Mouse (Mus musculus): ENCODE results near the gene Lce1m. TPM values are rescaled to one million over a fixed set of nuclear protein-coding genes. Genes with fewer than 3 reads are reported as not detected.

The Lce1m gene
- total and polyA plus RNA-seq, 2 experiments from 2014 or later, result not detected

DNA sequence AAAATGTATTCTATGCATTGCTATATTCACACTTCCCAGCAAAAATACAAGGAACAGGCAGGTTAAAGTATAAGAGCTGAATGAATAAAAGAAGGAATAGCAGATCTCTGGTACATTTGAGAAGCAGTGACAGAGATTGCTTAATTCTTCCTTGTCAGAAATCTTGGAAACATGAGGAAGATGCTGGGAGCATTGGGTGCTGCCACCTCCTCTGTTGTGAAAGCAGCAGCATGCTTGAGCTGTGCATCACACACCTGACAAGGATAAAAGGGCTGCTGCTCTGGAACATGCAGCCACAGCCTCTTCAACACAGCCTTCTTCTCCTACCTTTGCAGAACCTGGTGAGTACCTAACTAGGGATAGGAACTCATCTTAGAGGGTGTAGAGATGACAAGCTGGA is 26.9 kb downstream of the Lce1m start, which contains the start of gene Lce3f:
Gene Lce3f, plus strand, starts transcription at position 301 of the 400 bp plus-strand sequence.
- Histone ChIP-seq H3K9ac (no peak within 1 kb of the TSS), H3K27me3 (ENCODE audit: insufficient read depth, low read length) (no peaks in the 10 kb centered on the region), H3K36me3 (ENCODE audit: insufficient read depth) (no peaks in the 10 kb centered on the region), H3K27ac (ENCODE audit: low read depth, low read length) (no peak within 1 kb of the TSS), H3K4me1 (ENCODE audit: insufficient read depth) (no peaks in the 10 kb centered on the region), H3K4me3 (ENCODE audit: low read depth, low read length) (no peak within 1 kb of the TSS), H3K4me2 (ENCODE audit: low read depth) (no peak within 1 kb of the TSS), H3K9me3 (ENCODE audit: low read length) (no peaks in the 10 kb centered on the region)
- ATAC-seq (no peak), DNase-seq (no peak)
- TF ChIP-seq CTCF (IDR thresholded peaks at IDR 0.05; ENCODE audit: low read depth), result no peak

DNA sequence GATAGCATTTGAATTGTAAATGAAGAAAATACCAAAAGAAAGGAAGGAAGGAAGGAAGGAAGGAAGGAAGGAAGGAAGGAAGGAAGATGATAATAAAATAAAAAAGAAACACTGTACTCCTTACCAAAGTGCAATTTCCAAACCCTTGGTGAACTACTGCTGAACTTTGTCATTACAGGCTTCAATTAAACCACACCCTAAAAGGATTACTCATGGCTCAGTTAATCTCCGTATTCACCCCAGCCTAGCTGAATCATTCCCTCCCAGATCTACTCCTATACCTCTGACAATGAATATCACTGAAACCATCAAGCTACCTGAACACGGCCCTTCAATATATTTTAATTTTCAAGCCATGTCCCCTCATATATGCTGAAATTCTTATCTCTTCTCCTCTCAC is 40.4 kb downstream of the Lce1m start:
- WGBS, result 63% methylated on average over 2 of the region's 2 CpGs
- no peaks in the 10 kb centered on the region for H3K27me3 ChIP-seq (ENCODE audit: insufficient read depth, low read length)
- H3K4me3 ChIP-seq (ENCODE audit: low read depth, low read length), result no peak overlapping the region
- no peak overlapping the region for H3K27ac ChIP-seq (ENCODE audit: low read depth, low read length)
- H3K9ac ChIP-seq, result no peak overlapping the region
- ATAC-seq (no peak), DNase-seq (no peak)
- TF ChIP-seq CTCF (IDR thresholded peaks at IDR 0.05; ENCODE audit: low read depth), result no peak
- no peaks in the 10 kb centered on the region for H3K9me3 ChIP-seq (ENCODE audit: low read length)
- H3K4me2 ChIP-seq (ENCODE audit: low read depth), result no peak overlapping the region
- no peaks in the 10 kb centered on the region for H3K36me3 ChIP-seq (ENCODE audit: insufficient read depth)
- no peaks in the 10 kb centered on the region for H3K4me1 ChIP-seq (ENCODE audit: insufficient read depth)

Other genes starting within 250 kb of the Lce1m start
- not detected in 2 replicates for gene Lce1i, start 240.2 kb downstream of the Lce1m start, total RNA-seq (2014; rRNA removed)
- not detected in 2 replicates for gene Lce1i, start 240.2 kb downstream of the Lce1m start, polyA plus RNA-seq (2015; fragmentation: Nextera tagmentation; extraction: Ambion mirVana)
- gene Lce1j, start 228.5 kb downstream of the Lce1m start, total RNA-seq (2014; rRNA removed), result not detected in 2 replicates
- gene Lce1j, start 228.5 kb downstream of the Lce1m start, polyA plus RNA-seq (2015; fragmentation: Nextera tagmentation; extraction: Ambion mirVana), result not detected in 2 replicates
- gene Lce1k, start 211.2 kb downstream of the Lce1m start, total RNA-seq (2014; rRNA removed), result not detected in 2 replicates
- not detected in 2 replicates for gene Lce1k, start 211.2 kb downstream of the Lce1m start, polyA plus RNA-seq (2015; fragmentation: Nextera tagmentation; extraction: Ambion mirVana)
- gene Kprp, start 191.8 kb downstream of the Lce1m start, total RNA-seq (2014; rRNA removed), result not detected in 2 replicates
- gene Kprp, start 191.8 kb downstream of the Lce1m start, polyA plus RNA-seq (2015; fragmentation: Nextera tagmentation; extraction: Ambion mirVana), result not detected in 2 replicates
- not detected in 2 replicates for gene Lce1l, start 167.8 kb downstream of the Lce1m start, total RNA-seq (2014; rRNA removed)
- not detected in 2 replicates for gene Lce1l, start 167.8 kb downstream of the Lce1m start, polyA plus RNA-seq (2015; fragmentation: Nextera tagmentation; extraction: Ambion mirVana)
- gene 2310050C09Rik, start 148.8 kb downstream of the Lce1m start, total RNA-seq (2014; rRNA removed), result not detected in 2 replicates
- gene 2310050C09Rik, start 148.8 kb downstream of the Lce1m start, polyA plus RNA-seq (2015; fragmentation: Nextera tagmentation; extraction: Ambion mirVana), result not detected in 2 replicates
- not detected in 2 replicates for gene Lce3a, start 92.8 kb downstream of the Lce1m start, total RNA-seq (2014; rRNA removed)
- not detected in 2 replicates for gene Lce3a, start 92.8 kb downstream of the Lce1m start, polyA plus RNA-seq (2015; fragmentation: Nextera tagmentation; extraction: Ambion mirVana)
- gene Lce3b, start 86.1 kb downstream of the Lce1m start, total RNA-seq (2014; rRNA removed), result not detected in 2 replicates
- gene Lce3b, start 86.1 kb downstream of the Lce1m start, polyA plus RNA-seq (2015; fragmentation: Nextera tagmentation; extraction: Ambion mirVana), result not detected in 2 replicates
- not detected in 2 replicates for gene Lce3c, start 74.6 kb downstream of the Lce1m start, total RNA-seq (2014; rRNA removed)
- not detected in 2 replicates for gene Lce3c, start 74.6 kb downstream of the Lce1m start, polyA plus RNA-seq (2015; fragmentation: Nextera tagmentation; extraction: Ambion mirVana)
- not detected in 2 replicates for gene Lce3d, start 61.7 kb downstream of the Lce1m start, total RNA-seq (2014; rRNA removed)
- gene Lce3d, start 61.7 kb downstream of the Lce1m start, polyA plus RNA-seq (2015; fragmentation: Nextera tagmentation; extraction: Ambion mirVana), result not detected in 2 replicates
- gene Lce3e, start 52.0 kb downstream of the Lce1m start, total RNA-seq (2014; rRNA removed), result not detected in 2 replicates
- gene Lce3e, start 52.0 kb downstream of the Lce1m start, polyA plus RNA-seq (2015; fragmentation: Nextera tagmentation; extraction: Ambion mirVana), result not detected in 2 replicates
- not detected in 2 replicates for gene Lce3f, start 26.8 kb downstream of the Lce1m start, total RNA-seq (2014; rRNA removed)
- not detected in 2 replicates for gene Lce3f, start 26.8 kb downstream of the Lce1m start, polyA plus RNA-seq (2015; fragmentation: Nextera tagmentation; extraction: Ambion mirVana)
- 0.38 and 0.57 TPM in 2 replicates for gene Crct1, start 3.4 kb downstream of the Lce1m start, total RNA-seq (2014; rRNA removed)
- gene Crct1, start 3.4 kb downstream of the Lce1m start, polyA plus RNA-seq (2015; fragmentation: Nextera tagmentation; extraction: Ambion mirVana), result 0.34 and 0.62 TPM in 2 replicates
- not detected in 2 replicates for gene Gm4858, start 49.8 kb upstream of the Lce1m start, total RNA-seq (2014; rRNA removed)
- not detected in 2 replicates for gene Gm4858, start 49.8 kb upstream of the Lce1m start, polyA plus RNA-seq (2015; fragmentation: Nextera tagmentation; extraction: Ambion mirVana)
- gene Crnn, start 125.7 kb upstream of the Lce1m start, total RNA-seq (2014; rRNA removed), result not detected in 2 replicates
- not detected in 2 replicates for gene Crnn, start 125.7 kb upstream of the Lce1m start, polyA plus RNA-seq (2015; fragmentation: Nextera tagmentation; extraction: Ambion mirVana)
- gene Flg2, start 178.2 kb upstream of the Lce1m start, total RNA-seq (2014; rRNA removed), result not detected in 2 replicates
- not detected in 2 replicates for gene Flg2, start 178.2 kb upstream of the Lce1m start, polyA plus RNA-seq (2015; fragmentation: Nextera tagmentation; extraction: Ambion mirVana)

Measured in forebrain, postnatal 0 days (tissue).